Mouse (Mus musculus) kidney, postnatal 14 days (tissue): ENCODE measurements around the gene Cuta.

Source experiments
- DNase-seq: peaks from one replicate; pipeline ENCODE4 v3.0.0; 2022; ENCODE audit warnings: mixed read lengths

The Cuta gene

DNA sequence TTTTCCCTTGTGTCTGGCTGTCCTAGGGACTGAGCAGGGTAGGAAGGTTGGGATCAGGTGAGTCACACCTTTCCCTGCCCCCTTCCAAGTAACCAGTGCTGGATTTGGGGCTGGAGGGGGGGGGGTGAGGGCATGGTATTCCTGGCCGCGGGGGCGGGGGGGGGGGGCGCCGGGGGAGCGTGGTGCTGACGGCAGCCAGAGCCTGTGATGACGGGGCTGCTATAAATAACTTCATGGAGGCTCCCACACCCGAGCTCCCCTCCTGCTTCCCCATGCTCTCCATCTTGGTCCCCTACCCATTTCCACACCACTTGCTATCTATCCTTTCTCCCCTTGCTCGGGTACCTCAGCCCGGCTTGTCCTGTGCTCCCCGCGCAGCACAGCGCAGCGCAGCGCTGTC is 14.4 kb upstream of the Cuta start:
- no peak for DNase-seq

- DNase-seq = no peak
Measured at GRCm38 (mm10) chr17:26953201-26953600, 13.8 kb upstream of the Cuta start.

DNA sequence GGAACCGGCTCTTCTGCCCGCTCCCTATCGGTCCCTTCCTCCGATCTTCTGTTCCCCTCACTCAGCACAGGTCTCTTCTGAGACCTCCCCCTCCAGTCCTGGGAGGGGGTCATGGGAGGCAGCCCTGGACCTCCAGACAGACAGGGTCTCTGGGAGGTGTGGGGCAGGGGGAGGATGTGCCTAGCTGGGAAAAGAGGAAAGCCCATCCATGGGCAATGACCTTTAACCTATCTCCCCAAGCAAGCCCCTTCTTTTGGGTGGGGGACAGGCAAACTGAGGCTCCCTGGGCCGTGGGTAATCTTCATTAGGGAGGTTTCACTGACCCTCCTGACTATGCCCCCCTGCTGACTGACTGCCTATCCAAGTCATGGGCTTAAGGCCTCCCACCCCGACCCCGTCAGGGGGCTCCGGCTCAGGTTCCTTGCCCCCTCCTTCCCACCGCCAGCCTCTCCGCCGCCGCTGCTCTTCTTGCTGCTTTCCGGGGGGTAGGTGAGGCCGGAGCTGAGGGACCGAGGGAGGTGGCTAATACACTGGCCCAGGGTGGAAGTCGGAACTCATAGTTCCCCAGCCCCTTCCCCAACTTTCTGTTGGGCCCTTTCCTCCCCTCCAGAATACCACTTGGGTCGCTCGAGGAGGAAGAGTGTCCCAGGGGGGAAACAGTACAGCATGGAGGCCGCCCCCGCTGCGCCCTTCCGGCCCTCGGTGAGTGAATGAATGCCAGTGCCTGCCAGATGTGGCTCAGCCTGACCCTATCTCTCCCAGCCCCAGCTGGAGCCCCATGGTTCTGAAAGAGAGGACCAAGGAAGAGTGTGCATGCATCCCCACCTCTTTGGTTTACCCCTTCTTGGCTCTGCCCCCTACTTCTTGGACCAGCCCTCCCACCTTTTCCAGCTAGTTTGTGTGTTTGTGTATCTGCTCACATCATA is 12.8 kb upstream of the Cuta start:
- DNase-seq = no peak

DNA sequence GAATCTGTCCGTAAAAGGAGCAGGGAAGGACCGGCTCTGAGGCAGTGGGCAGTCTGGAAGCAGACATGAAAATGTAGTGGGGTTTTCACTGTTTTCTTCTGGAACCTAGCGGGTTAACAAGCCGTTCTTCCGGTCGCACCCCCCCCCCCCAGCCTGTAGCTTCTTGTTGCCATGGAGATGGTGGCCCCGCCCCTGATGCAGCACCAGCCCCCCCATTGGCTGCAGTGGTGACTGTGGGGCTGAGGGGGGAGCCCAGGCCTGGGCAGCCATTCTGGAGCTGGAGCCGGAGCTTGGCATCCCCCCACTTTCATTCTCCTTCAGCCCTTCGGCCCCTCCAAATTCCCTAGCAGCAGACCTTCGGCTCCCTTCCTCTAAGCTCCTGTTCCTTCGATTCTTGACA is 12.0 kb upstream of the Cuta start:
- DNase-seq = peak; percentile 84

DNA sequence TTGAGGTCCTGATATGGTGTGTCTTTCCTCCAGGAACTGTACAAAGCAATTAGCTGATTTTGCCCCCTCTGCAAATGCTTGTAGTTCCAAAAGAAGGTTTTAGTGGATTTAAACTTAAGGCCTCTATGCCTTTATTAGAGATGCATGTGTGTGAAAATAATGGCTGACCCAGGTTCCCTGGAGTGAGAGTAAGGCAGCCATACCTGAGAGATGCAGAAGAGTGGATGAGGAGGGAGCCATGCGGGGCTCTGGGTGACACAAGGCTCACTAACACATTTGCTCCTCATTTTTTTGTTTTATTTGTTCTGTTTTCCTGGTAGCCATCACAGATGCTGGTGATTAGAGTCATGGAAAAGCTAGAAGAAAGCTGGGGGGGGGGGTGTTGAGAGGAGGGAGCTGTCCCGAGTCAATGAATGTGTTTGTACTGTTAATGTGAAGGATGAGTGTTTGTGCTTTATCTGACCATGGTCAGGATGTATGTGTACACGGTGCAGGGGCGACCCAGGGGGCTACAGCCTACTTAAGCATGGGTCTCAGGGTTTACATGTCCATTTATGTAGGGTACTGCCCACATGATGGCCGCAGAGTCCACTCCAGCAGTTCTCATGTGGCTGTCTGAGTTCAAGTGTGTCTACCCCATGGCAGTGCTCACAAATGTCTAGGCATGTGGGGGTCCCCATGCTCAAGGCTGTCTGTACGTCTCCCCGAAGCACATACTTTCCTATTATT is 11.4 kb upstream of the Cuta start:
- no peak for DNase-seq

DNA sequence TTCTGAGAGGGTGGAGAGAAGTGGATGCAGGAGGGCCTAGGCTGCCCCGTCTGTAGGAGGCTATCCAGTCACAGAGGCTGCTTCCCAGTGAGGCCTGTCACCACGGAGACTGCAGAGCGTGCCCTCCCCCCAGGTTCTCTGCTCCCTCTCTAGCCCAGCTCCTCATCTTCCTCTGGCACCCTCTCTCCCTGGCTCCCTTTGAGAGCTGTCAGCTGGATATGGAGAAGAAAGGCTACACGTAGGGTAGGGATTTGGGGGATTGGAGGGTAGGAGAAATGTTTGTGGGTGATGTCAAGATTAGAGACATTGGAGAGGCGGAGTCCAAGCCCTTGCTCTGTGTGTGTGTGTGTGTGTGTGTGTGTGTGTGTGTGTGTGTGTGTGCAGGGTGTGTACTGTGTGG is 10.5 kb upstream of the Cuta start:
- no peak for DNase-seq

- DNase-seq = peak; percentile 40
Measured at GRCm38 (mm10) chr17:26949051-26949577, 9.7 kb upstream of the Cuta start.

DNA sequence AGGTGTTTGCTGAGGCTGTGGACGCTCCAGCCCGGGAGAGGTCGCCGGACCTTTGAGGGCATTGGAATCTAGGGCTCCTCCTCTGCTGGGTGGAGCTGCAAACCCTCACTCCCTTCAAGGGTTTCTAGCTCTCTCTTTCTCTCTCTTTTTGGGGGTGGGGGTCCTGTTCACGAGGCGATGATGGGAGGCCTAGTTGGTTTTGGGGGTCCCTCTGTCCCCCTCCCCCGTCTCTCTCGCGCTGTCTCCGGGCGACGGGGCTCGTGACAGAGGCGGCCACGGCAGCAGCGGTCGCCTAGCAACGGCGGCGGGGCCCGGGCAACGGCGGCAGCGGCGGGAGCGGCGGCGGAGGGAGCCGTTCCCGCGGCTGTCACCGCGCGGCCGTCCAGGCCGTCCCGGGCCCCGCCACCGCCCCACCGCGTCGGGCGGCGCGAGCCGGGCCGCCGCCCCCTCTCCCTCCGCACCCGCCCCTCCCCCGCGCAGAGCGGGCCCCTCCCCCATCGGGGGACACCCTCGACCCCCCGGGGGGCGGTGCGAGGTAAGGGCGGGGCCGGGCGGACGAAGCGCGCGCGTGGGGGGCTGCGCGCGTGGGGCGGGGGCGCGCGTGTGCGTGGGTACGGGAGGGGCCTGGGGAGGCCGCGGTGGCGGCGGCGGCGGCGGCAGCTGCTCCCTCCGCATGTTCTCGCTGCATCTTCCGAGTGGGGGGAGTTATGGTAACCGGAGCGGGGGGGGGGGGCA is 9.1 kb upstream of the Cuta start:
- DNase-seq = peak; percentile 72

DNA sequence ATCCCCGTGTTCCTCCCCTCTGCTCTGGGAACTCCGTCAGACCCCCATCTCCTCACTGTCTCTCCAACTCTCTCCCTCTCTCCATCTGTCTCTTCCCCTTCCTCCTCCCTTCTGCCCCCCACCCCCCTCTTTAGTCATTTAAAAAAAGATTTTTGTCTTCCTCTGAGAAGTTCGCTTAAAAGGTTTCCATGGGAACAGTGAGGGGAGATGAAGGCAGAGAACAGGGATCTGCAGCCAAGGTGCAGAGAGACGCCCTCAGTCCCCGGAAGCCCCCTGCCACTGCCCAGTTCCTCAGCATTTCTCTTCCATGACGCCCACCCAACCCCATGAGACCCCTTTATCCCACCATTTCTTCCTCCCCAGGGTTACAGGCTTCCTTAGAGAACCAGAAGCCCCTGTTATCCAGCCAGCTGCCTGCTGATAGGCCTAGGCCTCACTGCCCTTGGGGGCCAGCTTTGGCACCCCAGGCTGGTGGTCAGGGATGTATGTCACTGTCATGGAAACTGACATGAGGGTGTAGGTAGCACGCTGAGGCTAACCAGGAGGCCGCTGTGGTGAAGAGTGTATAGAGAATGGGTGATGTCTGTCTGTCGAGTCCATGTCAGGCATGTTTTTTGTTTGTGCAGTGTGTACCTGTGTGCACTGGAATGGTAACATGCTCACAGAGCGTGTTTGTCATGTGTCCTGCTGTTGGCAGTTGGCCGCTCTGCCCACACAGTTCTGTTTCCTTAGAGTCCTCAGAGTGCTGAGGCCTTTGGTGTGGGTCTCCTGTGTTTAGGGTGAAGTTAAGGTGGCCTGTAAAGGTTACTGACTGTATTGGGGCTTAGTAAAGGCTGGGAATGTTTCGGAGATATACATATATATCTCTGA is 8.1 kb upstream of the Cuta start:
- DNase-seq = no peak

DNA sequence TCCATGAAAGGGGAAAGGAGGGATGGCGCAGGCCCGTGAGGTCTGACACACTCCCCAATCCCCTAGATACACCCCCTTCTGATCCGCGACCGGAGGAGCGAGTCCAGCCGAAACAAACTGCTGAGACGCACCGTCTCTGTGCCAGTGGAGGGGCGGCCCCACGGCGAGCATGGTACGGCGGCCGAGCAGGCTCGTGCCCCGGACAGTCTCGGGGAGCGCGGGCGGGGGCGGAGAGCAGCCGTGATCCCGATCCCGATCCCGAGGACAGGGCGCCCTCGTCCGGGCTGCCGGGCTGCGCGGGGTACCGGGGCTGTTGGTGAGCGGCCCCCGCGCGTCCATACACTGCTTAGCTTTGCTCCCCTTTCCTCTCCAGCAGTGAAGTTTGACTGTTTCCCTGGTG is 7.2 kb upstream of the Cuta start:
- peak; percentile 90 for DNase-seq

- no peak for DNase-seq
Measured at GRCm38 (mm10) chr17:26945824-26946495, 6.6 kb upstream of the Cuta start.

DNA sequence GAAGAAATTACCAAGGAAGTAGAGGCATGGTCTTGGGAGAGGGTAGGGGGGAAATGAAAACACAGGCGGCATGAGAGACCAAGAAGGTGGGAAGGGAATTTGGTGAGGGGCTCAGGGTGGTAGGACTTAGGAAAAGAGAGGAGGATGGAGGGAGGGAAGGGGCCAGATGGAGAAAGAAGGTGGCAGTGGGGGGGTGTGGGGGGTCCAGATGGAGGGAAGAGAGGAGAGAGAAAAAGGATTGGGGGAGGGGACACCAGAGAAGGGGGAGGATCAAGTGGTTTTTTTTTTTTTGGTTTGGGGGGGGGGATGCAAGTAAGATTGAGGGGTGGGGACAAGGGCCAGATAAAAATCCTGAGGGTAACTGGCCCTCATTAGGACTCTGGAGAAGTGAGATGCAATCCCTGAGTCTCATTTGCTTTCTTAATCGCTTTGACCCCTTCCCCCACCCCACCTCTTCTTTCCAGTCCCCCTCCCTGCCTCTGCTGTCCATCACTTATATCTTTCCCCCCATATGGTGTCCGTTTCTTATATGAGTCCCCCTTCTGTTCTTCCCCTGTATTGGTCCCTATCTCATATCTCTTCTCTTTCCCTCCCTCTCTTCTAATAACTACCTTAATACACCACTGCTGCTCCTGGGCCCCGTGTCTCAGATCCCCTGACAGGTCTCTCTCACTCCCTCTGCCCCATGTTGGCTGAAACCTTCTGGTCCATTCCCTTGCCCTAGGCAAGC is 2.6 kb upstream of the Cuta start:
- no peak for DNase-seq

DNA sequence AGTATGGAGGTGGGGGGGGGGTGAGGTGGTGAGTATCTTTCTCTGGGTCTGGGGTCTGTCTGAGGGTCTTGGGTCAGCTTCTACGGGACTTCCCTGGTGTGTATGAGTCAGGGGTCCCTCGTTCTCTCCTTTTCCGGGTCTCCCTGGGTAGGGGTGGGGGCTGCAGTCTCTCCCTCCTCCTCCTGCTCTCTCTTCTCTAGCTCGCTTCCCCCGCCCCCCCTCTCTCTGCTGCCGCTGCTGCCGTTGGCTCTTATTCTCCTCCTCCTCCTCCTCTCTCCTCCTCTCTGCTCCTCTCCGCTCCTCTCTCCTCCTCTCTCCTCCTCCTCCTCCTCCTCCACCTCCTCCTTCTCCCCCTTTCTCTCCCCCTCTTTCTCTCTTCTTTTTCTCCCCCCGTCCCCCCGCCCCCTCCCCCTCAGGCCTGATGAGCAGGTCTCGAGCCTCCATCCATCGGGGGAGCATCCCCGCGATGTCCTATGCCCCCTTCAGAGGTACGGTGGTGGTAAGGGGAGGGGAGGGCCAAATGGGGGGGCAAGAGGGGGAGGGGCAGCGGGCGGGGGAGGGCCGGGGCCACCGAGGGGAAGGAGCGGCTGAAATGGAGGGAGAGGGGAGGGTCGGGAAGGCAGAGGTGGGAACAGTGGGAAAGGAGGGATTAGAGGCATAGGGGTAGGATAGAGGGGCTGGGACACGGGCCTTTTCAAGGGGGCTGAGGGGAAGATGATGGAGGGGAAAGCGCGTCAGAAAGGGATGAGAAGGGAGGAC is 1.8 kb upstream of the Cuta start, which contains the start of gene Syngap1:
Syngap1 (plus strand) TSS at position 223 of the 759 bp plus-strand sequence.
- DNase-seq = no peak

DNA sequence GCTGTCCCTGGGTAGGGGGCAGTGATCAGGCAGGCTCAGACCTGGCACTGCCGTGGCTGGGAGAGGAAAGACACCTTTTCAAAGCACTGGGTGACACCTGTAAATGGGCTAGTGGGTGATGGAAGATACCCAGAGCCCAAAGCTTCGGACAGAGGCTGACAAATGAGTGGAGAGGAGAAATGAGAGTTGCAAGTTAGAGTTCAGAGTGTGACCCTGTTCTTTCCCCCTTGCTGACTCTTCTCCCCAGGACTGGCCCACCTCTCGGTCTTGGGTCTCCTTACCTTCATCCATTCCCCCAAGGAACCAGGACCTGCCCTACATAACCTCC is 568 bp upstream of the Cuta start:
- DNase-seq = no peak

DNA sequence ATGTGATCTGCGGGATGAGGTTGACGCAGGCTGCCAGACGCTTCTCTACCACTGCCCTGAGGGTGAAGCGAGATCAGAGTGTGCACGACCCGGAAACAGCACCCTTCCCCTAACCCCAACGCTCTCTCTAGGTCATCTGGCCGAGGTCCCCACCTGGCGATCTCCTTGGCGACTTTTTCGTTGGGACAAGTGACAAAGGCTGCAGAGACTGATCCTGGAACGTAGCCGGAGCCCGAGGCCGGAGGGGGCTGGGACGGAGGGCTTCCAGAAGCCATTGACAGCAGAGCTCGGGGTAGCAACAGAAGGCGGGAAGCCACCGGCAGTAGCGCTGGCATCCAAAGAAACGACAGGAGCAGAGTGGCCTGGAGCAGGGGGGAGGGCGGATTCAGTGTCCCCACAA is 638 bp downstream of the Cuta start:
- DNase-seq = no peak

GRCm38 (mm10) chr17:26937883-26938695 is 1.3 kb downstream of the Cuta start:
- no peak for DNase-seq

DNA sequence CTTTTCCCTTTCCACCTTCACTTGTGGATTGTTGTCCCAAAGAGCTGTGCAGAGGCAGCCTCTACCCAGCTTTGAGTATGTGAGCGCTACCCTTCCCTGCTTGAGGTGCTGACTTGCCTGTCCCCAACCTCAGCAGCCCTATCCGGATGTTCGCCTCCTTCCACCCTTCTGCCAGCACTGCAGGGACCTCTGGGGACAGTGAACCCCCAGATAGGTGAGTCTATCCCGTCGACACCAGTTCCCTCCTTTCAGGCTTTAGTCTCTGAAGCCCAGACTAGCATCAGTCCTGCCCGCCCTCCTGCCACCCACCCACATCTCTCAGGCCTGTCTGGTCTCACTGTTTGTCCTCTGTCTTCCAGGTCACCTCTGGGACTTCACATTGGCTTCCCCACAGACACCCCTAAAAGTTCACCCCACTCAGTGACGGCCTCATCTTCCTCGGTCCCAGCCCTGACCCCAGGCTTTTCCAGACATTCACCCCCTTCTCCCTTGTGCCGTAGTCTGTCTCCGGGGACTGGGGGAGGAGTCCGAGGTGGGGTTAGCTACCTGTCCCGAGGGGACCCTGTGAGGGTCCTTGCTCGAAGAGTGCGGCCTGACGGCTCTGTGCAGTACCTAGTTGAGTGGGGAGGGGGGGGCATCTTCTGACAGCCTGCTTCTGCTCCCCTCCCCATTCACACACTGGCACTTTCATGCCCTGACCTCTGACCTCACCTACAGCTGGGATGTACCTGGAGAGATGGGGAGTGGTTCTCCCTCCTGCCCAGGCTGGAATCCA is 2.3 kb downstream of the Cuta start:
- no peak for DNase-seq

DNA sequence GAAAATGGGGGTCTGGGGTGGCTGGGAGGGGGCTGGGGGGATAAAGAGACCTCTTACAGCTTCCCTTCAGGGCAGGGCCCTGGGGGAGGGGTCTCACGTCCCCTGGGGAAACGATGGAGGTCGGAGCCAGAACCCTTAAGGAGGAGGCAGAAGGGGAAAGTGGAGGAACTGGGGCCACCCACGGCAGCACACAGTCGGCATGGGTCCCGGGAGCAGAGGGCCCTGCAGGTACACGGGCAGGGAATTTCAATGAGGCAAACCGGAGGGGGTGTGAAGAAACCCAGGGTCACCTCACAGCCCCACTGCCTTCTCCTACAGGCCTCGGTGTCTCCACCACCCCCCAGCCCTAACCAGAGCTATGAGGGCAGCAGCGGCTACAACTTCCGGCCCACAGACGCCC is 2.9 kb downstream of the Cuta start:
- no peak for DNase-seq
